In the genomic region with DNA sequence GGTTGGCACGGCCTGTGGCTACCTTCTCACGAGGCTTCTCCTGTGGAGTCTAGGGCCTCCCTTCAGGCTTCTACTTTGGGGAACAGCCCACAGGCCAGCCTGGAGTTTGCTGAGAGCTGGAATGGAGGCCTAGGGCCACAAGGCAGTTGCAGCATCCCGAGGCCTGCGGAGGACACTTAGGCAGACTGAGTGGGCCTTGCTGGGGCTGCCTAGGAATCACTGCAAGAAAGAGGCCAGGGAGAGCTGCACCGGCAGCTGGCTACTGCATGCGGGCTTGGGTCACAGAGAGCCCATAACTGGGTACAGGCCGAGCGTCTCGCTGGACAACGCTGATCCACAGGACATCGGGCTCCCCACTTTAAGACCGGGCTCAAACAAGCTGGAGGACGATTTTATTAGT, we compare ENCODE assay signal across 17 mouse cellular contexts. TPM values are rescaled to one million over a fixed set of nuclear protein-coding genes. Genes with fewer than 3 reads are reported as not detected.
DNase-seq lines count a peak whose midpoint lies in the region; ATAC-seq lines count a peak whose summit lies in the region.
"Had no signal": no experiment of that assay in that cellular context is flagged by ENCODE, and none has a peak within 500 bp of the region (broad histone marks: within the 10 kb centered on the region; RNA-seq: fewer than 3 reads in every experiment).

No protein-coding gene starts in this region.

- peaks cover 49% of the 10 kb centered on the region for H3K27me3 ChIP-seq in hindbrain, embryonic 10.5 days (ENCODE audit: insufficient read depth, poor library complexity, severe bottlenecking)
- peaks cover 32% of the 10 kb centered on the region for H3K27me3 ChIP-seq in hindbrain, embryonic 11.5 days (ENCODE audit: control insufficient read depth, insufficient read depth, low read length)
- no peaks in the 10 kb centered on the region for H3K27me3 ChIP-seq in lung, embryonic 15.5 days
- peaks cover 45% of the 10 kb centered on the region for H3K27me3 ChIP-seq in limb, embryonic 10.5 days (ENCODE audit: low read depth, poor library complexity, severe bottlenecking)
- H3K27me3 ChIP-seq in stomach, embryonic 16.5 days (ENCODE audit: control insufficient read depth, insufficient read depth, low read length) = no peaks in the 10 kb centered on the region
- H3K27me3 ChIP-seq: CH12.LX had no signal

- H3K4me2 ChIP-seq in hindbrain, embryonic 11.5 days (replicated peaks; ENCODE audit: low read depth, low read length) = no peak overlapping the region
- H3K4me2 ChIP-seq in lung, embryonic 15.5 days = no peak overlapping the region
- no peak overlapping the region for H3K4me2 ChIP-seq in stomach, embryonic 16.5 days (ENCODE audit: low read depth, low read length)
- H3K4me2 ChIP-seq: liver, embryonic 13.5 days; midbrain, embryonic 15.5 days had no signal

- peak overlapping the region; percentile 29; the same call in 1 of the 2 replicates for H3K27ac ChIP-seq in hindbrain, embryonic 10.5 days
- H3K27ac ChIP-seq in hindbrain, embryonic 11.5 days (ENCODE audit: low read depth, low read length) = no peak overlapping the region
- H3K27ac ChIP-seq in lung, embryonic 15.5 days = peak overlapping the region; percentile 26; the same call in 1 of the 2 replicates
- H3K27ac ChIP-seq in limb, embryonic 10.5 days = peak overlapping the region; percentile 2; the same call in 1 of the 2 replicates
- peak overlapping the region; percentile 59 for H3K27ac ChIP-seq in stomach, embryonic 16.5 days (ENCODE audit: low read length)
- H3K27ac ChIP-seq: hindbrain, postnatal 0 days; midbrain, embryonic 15.5 days had no signal

- intact Hi-C loops in left cerebral cortex, postnatal 10 days (cut with DNase I) = no loop called here

- H3K9me3 ChIP-seq in hindbrain, embryonic 10.5 days = no peaks in the 10 kb centered on the region
- no peaks in the 10 kb centered on the region for H3K9me3 ChIP-seq in hindbrain, embryonic 11.5 days (ENCODE audit: control insufficient read depth, low read length)
- H3K9me3 ChIP-seq in lung, embryonic 15.5 days = no peaks in the 10 kb centered on the region
- no peaks in the 10 kb centered on the region for H3K9me3 ChIP-seq in limb, embryonic 10.5 days (replicated peaks)
- no peaks in the 10 kb centered on the region for H3K9me3 ChIP-seq in stomach, embryonic 16.5 days (replicated peaks; ENCODE audit: control insufficient read depth, low read length)
- H3K9me3 ChIP-seq: liver, embryonic 13.5 days; midbrain, embryonic 15.5 days had no signal

- no peak overlapping the region for H3K4me3 ChIP-seq in hindbrain, embryonic 10.5 days
- no peak overlapping the region for H3K4me3 ChIP-seq in hindbrain, embryonic 11.5 days (ENCODE audit: low read depth, low read length)
- no peak overlapping the region for H3K4me3 ChIP-seq in lung, embryonic 15.5 days
- no peak overlapping the region for H3K4me3 ChIP-seq in limb, embryonic 10.5 days
- no peak overlapping the region for H3K4me3 ChIP-seq in stomach, embryonic 16.5 days (replicated peaks; ENCODE audit: low read length)
- H3K4me3 ChIP-seq: liver, embryonic 13.5 days; midbrain, embryonic 15.5 days had no signal

- 48% methylated on average over 13 of the region's 13 CpGs for WGBS in hindbrain, embryonic 10.5 days
- 62% methylated on average over 13 of the region's 13 CpGs for WGBS in hindbrain, embryonic 11.5 days
- WGBS in lung, embryonic 15.5 days = 50% methylated on average over 13 of the region's 13 CpGs
- WGBS in limb, embryonic 10.5 days = 51% methylated on average over 13 of the region's 13 CpGs
- 56% methylated on average over 13 of the region's 13 CpGs for WGBS in stomach, embryonic 16.5 days

- H3K4me1 ChIP-seq in hindbrain, embryonic 10.5 days (replicated peaks) = peaks cover 43% of the 10 kb centered on the region
- peaks cover 11% of the 10 kb centered on the region; the same call in 1 of the 2 replicates for H3K4me1 ChIP-seq in hindbrain, embryonic 11.5 days (replicated peaks; ENCODE audit: control insufficient read depth, insufficient read depth, low read length)
- peaks cover 55% of the 10 kb centered on the region for H3K4me1 ChIP-seq in lung, embryonic 15.5 days
- peaks cover 47% of the 10 kb centered on the region for H3K4me1 ChIP-seq in limb, embryonic 10.5 days
- H3K4me1 ChIP-seq in stomach, embryonic 16.5 days (ENCODE audit: control insufficient read depth, insufficient read depth, low read length) = peaks cover 24% of the 10 kb centered on the region; the same call in 1 of the 2 replicates

- no peak overlapping the region for H3K9ac ChIP-seq in hindbrain, embryonic 11.5 days (ENCODE audit: low read depth, low read length)
- no peak overlapping the region for H3K9ac ChIP-seq in lung, embryonic 15.5 days
- 0 out of 2 replicates have a peak overlapping the region, but pooled peaks have one; percentile 8 for H3K9ac ChIP-seq in stomach, embryonic 16.5 days (ENCODE audit: low read length)
- H3K9ac ChIP-seq: liver, embryonic 13.5 days; midbrain, embryonic 15.5 days had no signal

- no peaks in the 10 kb centered on the region for H3K36me3 ChIP-seq in hindbrain, embryonic 10.5 days
- no peaks in the 10 kb centered on the region for H3K36me3 ChIP-seq in hindbrain, embryonic 11.5 days (ENCODE audit: control insufficient read depth, insufficient read depth, low read length)
- H3K36me3 ChIP-seq in lung, embryonic 15.5 days = no peaks in the 10 kb centered on the region
- no peaks in the 10 kb centered on the region for H3K36me3 ChIP-seq in limb, embryonic 10.5 days
- no peaks in the 10 kb centered on the region for H3K36me3 ChIP-seq in stomach, embryonic 16.5 days (ENCODE audit: control insufficient read depth, insufficient read depth, low read length)
- H3K36me3 ChIP-seq: liver, embryonic 13.5 days; midbrain, embryonic 15.5 days had no signal

- no peak for DNase-seq in hindbrain, embryonic 10.5 days (ENCODE audit: low spot score)
- DNase-seq in hindbrain, embryonic 11.5 days (ENCODE audit: low spot score) = no peak
- DNase-seq in lung, postnatal 36 days = no peak
- DNase-seq in limb, embryonic 10.5 days (ENCODE audit: low spot score) = peak; percentile 34
- no peak for DNase-seq in thymus, postnatal 14 days
- no peak for DNase-seq in left cerebral cortex, postnatal 10 days (ENCODE audit: extremely low spot score in 1 of 2, low spot score in 2 of 2)
- DNase-seq: cerebellum, adult 11 months; gastrocnemius, postnatal 36 days; liver, embryonic 13.5 days; right cerebral cortex, adult 18-20 months; thymus, postnatal 4 days had no signal

- no peak for ATAC-seq in hindbrain, embryonic 11.5 days (ENCODE audit: low FRiP score)
- ATAC-seq in lung, embryonic 15.5 days (ENCODE audit: borderline replicate concordance, extremely low read depth, low FRiP score, low TSS enrichment) = peak; percentile 19; the same call in 1 of the 2 replicates
- no peak for ATAC-seq in stomach, embryonic 16.5 days (ENCODE audit: insufficient read depth, low FRiP score)
- ATAC-seq: activated CD4-positive, CD25-positive, alpha-beta regulatory T cell, adult 4 months; hindbrain, postnatal 0 days; midbrain, embryonic 15.5 days had no signal

RNA-seq across cellular contexts. Expression of a gene that starts 4.3 kb away (rescaled TPM):
- polyA plus RNA-seq in hindbrain, embryonic 10.5 days (2016; fragmentation: Nextera tagmentation; extraction: Ambion mirVana) = 0.27 and 1.0 TPM in 2 replicates
- 0.28 and 1.2 TPM in 2 replicates for polyA plus RNA-seq in hindbrain, embryonic 11.5 days (2014; fragmentation: Nextera tagmentation; extraction: Ambion mirVana)
- 12.4 TPM in 2 replicates for polyA plus RNA-seq in lung, embryonic 15.5 days (2015; fragmentation: Nextera tagmentation; extraction: Ambion mirVana)
- polyA plus RNA-seq in limb, embryonic 10.5 days (2016; fragmentation: Nextera tagmentation; extraction: Ambion mirVana) = 0.46 and 0.48 TPM in 2 replicates
- polyA plus RNA-seq in stomach, embryonic 16.5 days (2015; fragmentation: Nextera tagmentation; extraction: Ambion mirVana) = 13.7 and 14.3 TPM in 2 replicates
- total RNA-seq in left cerebral cortex, postnatal 10 days (2021) = under 1 TPM; 0.24 TPM
